Mouse (Mus musculus): ENCODE results near the gene Thoc6.
A peak's percentile ranks its signal among the peaks of the same experiment; 100 is the strongest.

Gene Thoc6

GRCm38 (mm10) chr17:23630195-23631020, 43.3 kb downstream of the Thoc6 start:
- peak; percentile 76 for DNase-seq (ENCODE audit: low spot score)

- no peak for DNase-seq (ENCODE audit: low spot score)
These were observed 45.9 kb downstream of the Thoc6 start for GRCm38 (mm10) chr17:23627813-23628212.

- no peak for DNase-seq (ENCODE audit: low spot score)
These were observed 53.3 kb downstream of the Thoc6 start for GRCm38 (mm10) chr17:23620351-23620750.
